Mouse (Mus musculus) liver, adult 2 months (tissue): Measurements from ENCODE around the gene Pcbp4.

Experiments
- CTCF ChIP-seq: fragments of 200-500 bp; IDR thresholded peaks from 2 replicates; pipeline ENCODE4 v1.5.1; 2011; ENCODE audit warnings: low read depth, low read length, control low read depth
- POLR2A ChIP-seq: fragments of 200-500 bp; IDR thresholded peaks from 2 replicates; pipeline ENCODE4 v1.6.1; 2011; ENCODE audit warnings: low read length, control low read depth; ENCODE audit not compliant: insufficient read depth; ENCODE audit errors: extremely low read depth

DNA sequence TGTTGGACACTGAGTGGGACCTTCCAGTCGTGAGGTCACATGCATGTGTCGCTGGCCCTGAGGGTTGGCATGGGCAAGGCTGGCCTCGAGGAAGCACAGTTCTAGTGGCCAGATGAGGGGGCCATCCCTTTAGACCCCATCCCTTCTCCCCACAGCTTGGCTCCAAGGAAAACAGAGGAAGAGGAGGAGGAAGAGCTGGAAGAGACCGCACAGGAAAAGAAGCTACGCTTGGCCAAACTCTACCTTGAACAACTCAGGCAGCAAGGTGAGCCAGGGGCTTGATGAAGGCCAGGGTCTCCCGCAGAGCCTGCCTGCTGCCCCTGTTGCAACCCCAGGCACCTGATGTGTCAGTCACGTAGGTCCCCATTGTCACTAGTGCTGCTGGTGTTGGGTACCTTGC is 27.4 kb downstream of the Pcbp4 start:
- no peak for TF ChIP-seq CTCF
- TF ChIP-seq POLR2A = no peak
